Comparison of ENCODE assay signal across 25 mouse cellular contexts in the genomic region with DNA sequence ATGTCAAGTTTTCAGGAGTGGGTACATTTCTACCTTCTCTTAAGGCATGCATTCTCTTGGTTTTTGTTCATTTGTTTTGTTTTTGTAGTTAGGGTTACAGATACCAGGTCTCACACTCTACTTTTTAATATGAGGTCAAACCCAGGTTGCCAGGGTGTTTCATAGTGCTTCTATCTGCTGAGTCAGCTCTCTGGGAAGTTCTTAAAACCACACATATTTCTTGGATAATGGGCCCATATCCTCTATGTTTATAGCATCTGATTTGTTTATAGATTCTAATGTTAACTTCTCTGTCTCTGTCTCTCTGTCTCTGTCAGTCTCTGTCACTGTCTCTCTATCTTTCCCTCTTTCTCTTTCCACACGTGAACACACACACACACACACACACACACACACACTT.
"Had no signal": no experiment of that assay in that cellular context is flagged by ENCODE, and none has a peak within 500 bp of the region (broad histone marks: within the 10 kb centered on the region; RNA-seq: fewer than 3 reads in every experiment).

No protein-coding gene starts in this region.

- H3K9me3 ChIP-seq: embryonic facial prominence, embryonic 10.5 days; embryonic facial prominence, embryonic 12.5 days; embryonic facial prominence, embryonic 13.5 days; embryonic facial prominence, embryonic 15.5 days; forebrain, embryonic 10.5 days; forebrain, embryonic 12.5 days; forebrain, embryonic 13.5 days; forebrain, embryonic 15.5 days; heart, embryonic 10.5 days had no signal

- H3K27ac ChIP-seq: embryonic facial prominence, embryonic 10.5 days; embryonic facial prominence, embryonic 12.5 days; embryonic facial prominence, embryonic 13.5 days; embryonic facial prominence, embryonic 15.5 days; forebrain, embryonic 10.5 days; forebrain, embryonic 12.5 days; forebrain, embryonic 13.5 days; forebrain, embryonic 15.5 days; gastrocnemius, adult 2 months; heart, adult 2 months; heart, embryonic 10.5 days had no signal

- H3K4me2 ChIP-seq: embryonic facial prominence, embryonic 12.5 days; embryonic facial prominence, embryonic 13.5 days; embryonic facial prominence, embryonic 15.5 days; forebrain, embryonic 12.5 days; forebrain, embryonic 13.5 days; forebrain, embryonic 15.5 days had no signal

- DNase-seq: cerebellum, adult 9-11 months; cerebellum, postnatal 10 days; cerebellum, postnatal 14 days; cerebellum, postnatal 25 days; cerebellum, postnatal 36 days; embryo, embryonic 11 days; forebrain, postnatal 0 days; gastrocnemius, adult 2 months; gastrocnemius, postnatal 10 days; gastrocnemius, postnatal 14 days; gastrocnemius, postnatal 25 days; gastrocnemius, postnatal 36 days; heart, adult 11 months; heart, adult 18-20 months; heart, adult 2 months had no signal

- H3K4me1 ChIP-seq: embryonic facial prominence, embryonic 10.5 days; embryonic facial prominence, embryonic 12.5 days; embryonic facial prominence, embryonic 13.5 days; embryonic facial prominence, embryonic 15.5 days; forebrain, embryonic 10.5 days; forebrain, embryonic 12.5 days; forebrain, embryonic 13.5 days; forebrain, embryonic 15.5 days; heart, embryonic 10.5 days had no signal

- H3K36me3 ChIP-seq: embryonic facial prominence, embryonic 10.5 days; embryonic facial prominence, embryonic 12.5 days; embryonic facial prominence, embryonic 13.5 days; embryonic facial prominence, embryonic 15.5 days; forebrain, embryonic 10.5 days; forebrain, embryonic 12.5 days; forebrain, embryonic 15.5 days; heart, embryonic 10.5 days had no signal

- H3K9ac ChIP-seq: embryonic facial prominence, embryonic 12.5 days; embryonic facial prominence, embryonic 13.5 days; embryonic facial prominence, embryonic 15.5 days; forebrain, embryonic 12.5 days; forebrain, embryonic 13.5 days; forebrain, embryonic 15.5 days; forebrain, postnatal 0 days had no signal

- H3K4me3 ChIP-seq: embryonic facial prominence, embryonic 10.5 days; embryonic facial prominence, embryonic 12.5 days; embryonic facial prominence, embryonic 13.5 days; embryonic facial prominence, embryonic 15.5 days; erythroblast, embryonic 14.5 days; forebrain, embryonic 10.5 days; forebrain, embryonic 12.5 days; forebrain, embryonic 13.5 days; forebrain, embryonic 15.5 days; gastrocnemius, adult 2 months; heart, adult 2 months; heart, embryonic 10.5 days had no signal

- H3K27me3 ChIP-seq: embryonic facial prominence, embryonic 12.5 days; embryonic facial prominence, embryonic 13.5 days; embryonic facial prominence, embryonic 15.5 days; forebrain, embryonic 12.5 days; forebrain, embryonic 13.5 days; forebrain, embryonic 15.5 days had no signal
